Mouse (Mus musculus): ENCODE measurements around the gene Fam117a.
A peak's percentile ranks its signal among the peaks of the same experiment; 100 is the strongest.

The Fam117a gene

DNA sequence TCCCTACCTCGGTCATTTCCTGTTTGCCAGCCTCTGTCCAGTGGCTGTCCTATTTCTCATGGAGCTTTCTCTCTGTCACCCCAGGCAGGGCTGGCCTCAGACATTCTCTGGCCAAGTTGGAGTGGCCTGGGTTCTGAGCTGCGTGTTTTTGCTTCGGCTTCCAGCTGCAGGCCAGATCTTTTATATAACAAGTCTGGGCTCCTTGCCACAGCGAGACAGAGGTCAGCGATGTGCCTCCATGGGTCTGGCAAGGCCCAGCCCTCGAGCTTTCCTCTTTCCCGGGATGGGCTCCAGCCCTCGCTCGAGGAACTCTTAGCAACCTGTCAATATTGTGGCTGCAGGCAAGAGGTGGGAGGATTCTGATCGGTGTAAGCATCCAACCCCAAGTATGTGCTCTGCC lies 28.8 kb downstream of the Fam117a start:
- peak; percentile 33 to 52 for DNase-seq (ENCODE audit: low spot score in 2 of 2)

DNA sequence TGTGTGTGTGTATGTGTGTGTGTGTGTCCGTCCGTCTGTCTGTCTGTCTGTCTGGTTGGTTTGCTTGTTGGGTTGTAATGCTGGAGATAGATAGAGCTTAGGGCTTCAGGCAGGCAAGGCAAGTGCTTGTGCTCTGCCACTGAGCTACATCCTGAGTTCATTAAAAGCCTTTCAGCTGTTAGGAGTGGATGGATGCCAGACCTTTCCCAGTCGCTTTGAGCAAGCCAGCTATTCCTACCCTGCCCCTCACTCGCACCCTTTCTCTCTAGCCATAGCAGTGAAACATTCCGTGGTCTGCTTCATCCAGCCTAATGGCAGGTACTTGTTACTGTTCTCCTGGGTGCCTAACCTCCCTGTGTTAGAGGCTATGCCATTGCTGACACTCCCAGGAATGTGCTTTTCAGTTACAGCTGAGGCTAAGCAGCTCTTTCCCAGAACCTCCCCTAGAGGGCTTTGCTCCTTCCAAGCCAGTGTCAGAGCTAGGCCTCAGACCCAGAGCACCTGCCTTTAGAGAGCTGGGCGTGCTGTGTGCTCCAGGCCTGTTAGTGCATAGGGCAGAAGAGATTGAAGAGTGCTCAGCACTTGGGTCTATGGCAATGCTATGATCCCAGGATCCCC lies 29.6 kb downstream of the Fam117a start:
- DNase-seq (ENCODE audit: low spot score in 2 of 2): no peak

DNA sequence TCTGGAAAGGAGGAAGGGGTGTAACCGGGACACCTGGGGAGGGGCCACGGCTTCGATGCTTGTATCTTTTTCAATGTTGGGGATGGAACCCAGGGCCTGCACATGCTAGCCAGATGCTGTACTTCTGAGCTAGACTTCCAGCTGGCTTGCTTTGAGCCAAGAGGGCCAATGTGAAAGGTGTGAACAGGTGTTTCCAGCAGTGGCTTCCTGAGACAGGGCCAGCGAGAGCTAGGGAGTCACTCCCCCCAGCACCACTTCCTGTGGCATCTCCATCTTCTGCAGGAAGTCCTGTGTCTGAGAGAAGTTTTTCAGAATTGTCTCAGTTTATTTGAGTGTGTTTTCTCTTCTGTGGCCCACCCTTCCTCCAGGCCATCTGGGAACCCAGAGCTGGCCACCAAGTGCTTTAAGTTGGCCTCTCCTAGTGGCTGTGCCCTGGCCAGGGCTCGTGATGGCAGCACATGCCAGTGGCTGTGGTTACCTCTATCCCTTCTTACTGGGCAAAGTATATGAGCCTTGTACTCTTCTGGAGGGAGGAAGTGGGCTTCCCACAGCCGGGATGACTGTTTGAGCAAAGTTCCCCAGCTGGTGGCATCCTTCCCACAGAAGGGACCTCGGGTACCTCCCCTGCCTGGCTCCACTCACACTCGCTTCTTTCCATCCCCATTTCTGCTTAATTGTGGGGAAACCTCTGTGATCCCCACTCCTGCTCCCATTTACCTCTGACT lies 30.4 kb downstream of the Fam117a start:
- DNase-seq (ENCODE audit: low spot score in 2 of 2): no peak

DNA sequence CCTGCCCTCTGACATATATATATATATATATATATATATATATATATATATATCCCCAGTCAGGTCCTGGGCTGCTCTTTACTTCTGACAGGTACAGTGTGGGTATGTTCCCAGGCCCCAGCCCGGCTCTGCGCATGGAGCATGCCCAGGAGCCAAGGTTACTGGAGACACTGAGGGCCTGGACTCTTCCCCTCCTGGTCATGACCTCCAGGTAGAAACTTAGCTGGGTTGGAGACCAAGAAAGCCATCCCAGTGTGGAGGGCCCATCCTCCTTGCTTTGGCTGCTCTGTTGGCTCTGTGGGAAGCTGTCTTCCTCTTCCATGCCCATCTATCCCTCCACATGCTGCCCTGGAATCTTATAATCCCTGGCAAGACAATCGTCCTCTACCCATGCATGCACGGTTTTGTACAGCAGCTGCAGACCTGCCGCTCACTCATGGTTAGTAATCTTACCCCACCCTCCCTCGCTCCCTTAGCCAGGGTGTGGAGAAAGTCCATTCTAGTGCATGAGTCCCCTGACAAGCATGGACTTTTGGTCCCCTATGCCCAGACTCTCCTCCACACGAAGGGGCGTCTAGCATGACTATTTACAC lies 31.5 kb downstream of the Fam117a start:
- no peak for DNase-seq (ENCODE audit: low spot score in 2 of 2)

DNA sequence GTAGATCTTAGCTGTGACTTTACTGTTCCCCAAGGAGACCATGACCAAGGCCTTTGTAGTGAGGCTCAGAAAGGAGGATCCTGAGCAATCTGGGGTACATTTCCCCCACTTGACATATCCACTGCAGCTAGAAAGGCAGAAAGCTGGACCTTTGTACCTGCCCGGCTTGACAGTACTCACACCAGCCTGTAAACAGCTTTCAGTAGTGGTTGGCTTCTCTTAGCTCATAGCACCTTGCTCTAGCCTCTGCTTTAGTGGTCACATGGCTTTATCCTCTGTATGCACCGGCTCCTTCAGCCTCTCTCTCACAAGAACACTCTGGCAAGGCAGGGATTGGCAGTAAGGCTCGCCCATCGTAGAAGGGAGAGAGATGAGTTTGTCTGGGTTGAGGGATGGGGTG lies 32.1 kb downstream of the Fam117a start:
- DNase-seq (ENCODE audit: low spot score in 2 of 2): no peak

DNA sequence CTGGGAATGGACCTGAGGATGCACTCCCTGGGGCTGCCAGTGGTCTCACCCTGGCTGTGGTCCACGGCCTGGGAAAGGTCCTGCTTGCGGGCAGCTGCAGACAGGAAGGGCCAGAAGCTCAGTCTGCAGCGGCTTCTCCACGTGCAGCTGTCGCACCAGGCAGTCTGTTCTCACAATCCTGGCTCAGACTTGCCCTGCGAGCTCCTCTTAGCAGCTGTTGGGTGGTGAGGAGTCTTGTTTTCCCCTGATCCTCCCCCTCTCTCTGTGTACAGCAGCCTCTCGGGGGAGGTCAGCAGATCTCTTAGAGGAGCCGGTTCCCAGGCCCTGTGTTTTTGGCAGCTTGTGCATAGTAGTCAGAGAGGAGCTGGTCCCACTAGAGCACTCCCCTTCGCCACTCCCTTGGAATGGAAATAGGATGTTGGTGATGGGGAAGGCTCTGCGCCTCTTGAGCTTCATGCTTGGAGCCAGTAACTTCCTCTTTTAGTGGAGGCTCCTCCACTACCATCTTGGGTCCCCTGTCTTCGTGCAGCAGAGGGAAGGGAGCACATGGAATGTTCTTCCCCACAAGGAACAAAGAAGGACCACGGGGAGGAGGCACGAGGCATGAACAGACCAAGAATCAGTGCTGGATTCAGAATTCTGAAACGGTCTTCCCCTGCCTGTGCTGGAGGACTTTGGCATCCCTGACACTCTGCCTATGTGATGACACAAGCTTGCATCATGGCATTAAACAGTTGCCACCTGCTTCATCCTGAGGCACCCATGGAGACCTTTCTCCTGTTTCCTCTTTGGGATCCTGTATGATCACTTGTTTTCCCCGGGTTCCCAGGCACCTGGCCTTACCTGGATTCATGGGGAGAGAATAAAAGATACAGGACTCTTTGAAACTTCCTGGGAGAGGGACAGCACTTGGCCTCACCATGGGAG lies 33.4 kb downstream of the Fam117a start:
- DNase-seq (ENCODE audit: low spot score in 2 of 2): no peak

DNA sequence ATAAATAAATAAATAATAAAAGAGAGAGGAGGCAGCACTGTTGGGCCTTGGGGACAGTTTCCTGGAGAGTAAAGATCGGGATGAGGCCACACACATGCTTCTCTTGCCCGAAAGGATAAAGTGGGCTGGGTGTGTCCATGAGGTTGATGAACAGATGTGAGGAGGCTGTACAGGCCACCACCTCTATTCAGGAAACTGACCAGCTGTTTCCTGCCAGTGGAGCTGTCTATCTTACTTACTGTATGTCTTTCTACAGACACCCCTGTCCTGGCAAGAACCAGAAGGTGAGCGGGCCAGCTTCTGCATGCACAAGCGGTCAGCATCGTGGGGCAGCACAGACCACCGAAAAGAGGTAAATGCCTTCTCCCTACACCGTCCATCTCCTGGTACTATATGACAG lies 34.4 kb downstream of the Fam117a start:
- DNase-seq (ENCODE audit: low spot score in 2 of 2): no peak

DNA sequence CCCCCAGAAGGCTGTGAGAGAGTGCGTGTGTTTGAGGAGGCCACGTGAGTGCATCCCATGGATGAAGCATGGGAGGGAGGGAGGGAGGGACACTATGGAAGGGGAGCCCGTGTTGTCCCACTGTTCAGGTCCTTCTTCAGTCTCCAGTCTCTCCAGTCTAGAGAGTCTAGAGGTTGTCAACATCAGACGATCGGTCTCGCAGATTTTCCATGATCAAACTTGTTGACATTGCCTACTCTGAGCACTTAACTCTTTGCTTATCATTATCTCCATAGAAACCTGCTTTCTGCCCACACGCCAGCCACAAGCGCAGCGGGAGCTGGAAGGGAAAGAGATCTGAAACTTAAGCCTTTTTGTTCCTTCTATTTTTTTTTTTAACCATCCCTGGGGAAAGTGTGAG lies 42.1 kb downstream of the Fam117a start:
- no peak for DNase-seq (ENCODE audit: low spot score in 2 of 2)

DNA sequence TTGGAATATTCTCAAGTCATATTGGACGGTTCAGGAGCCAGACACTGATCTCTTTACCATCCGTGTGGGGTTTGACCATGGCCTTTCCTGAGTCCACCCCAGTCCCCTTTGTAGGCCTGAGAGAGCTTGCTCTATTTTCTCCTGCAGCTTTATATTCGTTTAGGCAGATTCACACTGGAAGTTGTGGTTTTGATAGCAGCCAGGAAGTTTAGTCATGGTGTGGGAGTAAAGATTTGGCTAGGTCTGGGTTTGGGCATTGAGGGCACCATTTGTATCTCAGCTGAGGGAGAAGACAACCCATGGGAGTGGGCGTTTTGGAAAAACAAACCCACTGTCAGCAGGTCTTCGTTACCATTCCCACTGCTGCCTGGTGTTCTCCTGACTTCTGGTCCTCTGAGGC lies 42.7 kb downstream of the Fam117a start:
- no peak for DNase-seq (ENCODE audit: low spot score in 2 of 2)

DNA sequence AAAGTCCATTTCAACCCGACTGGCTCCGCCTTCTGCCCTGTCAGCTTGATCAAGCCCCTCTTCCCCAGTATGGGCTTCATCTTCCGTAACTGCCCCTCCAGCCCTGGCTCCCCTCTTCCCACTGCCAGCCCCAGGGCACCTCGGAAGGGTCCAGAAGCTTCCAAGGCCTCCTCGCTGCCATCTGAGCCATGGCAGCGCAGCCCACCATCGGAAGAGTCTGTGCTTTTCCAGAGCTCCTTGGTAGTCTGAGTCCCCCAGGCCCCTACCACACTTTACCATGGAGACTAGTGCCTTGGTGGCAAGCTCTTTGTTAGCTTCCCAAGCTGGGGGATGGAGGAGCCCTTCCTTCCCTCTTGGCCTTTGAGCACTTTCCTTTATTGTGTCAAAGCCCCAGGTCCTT lies 43.9 kb downstream of the Fam117a start:
- no peak for DNase-seq (ENCODE audit: low spot score in 2 of 2)

DNA sequence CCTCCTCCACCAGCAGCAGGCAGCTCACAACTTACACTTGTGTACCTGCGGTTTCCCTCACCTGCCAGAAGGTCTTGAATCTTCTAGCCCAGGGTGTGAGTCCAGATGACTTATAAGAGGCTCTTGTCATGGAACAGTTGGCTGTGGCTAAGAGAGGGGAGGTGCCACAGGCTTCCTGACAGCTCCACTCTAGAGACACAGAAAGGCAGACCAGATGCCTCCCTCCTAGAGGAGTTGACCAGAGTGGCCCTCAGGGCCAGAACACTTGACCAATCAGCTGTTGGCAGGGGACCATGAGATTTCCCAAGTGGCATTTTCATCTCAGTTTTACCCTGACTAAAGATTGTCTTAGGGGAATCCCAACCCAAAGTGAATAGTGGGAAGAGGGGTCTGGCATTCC lies 44.3 kb downstream of the Fam117a start:
- no peak for DNase-seq (ENCODE audit: low spot score in 2 of 2)

DNA sequence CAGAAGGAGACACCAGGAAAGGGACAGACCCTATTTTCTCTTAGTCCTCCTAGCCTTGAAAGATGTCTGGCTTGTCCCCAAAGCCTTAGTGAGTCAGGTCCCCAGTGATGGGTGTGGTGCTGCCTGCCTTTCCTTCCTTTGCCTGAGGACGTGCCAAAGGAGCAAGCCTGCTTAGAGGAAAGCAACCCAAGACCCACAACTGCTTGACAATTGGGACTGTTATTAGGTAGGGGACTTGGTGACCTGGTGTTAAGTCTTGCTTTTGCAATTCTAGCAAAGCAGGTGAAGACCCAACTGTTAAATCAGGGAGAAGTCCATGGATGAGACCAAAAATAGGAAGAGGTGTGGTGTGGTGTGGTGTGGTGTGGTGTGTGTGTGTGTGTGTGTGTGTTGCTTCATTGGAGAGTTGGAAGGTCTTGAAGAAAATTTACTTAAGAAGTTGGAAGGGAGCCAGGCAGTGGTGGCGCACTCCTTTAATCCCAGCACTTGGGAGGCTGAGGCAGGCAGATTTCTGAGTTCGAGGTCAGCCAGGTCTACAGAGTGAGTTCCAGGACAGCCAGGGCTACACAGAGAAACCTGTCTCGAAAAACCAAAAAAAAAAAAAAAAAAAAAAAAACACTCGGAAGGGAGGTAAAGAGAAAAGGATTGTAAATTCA lies 46.6 kb downstream of the Fam117a start:
- DNase-seq (ENCODE audit: low spot score in 2 of 2): no peak

DNA sequence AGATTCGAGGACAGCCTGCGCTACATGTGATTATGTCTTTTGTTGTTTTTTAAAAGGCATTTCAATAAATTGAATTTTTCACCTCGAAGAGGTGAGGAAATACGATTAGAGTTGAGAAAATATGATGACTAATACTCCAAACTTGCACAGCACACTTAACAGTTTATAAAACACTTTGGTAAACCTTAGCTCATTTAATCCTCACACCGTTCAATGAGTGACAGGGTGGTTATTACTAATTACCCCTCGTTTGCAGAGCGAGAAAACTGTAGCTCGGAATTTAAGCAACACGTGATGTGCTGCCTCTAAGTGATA lies 47.1 kb downstream of the Fam117a start:
- DNase-seq (ENCODE audit: low spot score in 2 of 2): no peak

DNA sequence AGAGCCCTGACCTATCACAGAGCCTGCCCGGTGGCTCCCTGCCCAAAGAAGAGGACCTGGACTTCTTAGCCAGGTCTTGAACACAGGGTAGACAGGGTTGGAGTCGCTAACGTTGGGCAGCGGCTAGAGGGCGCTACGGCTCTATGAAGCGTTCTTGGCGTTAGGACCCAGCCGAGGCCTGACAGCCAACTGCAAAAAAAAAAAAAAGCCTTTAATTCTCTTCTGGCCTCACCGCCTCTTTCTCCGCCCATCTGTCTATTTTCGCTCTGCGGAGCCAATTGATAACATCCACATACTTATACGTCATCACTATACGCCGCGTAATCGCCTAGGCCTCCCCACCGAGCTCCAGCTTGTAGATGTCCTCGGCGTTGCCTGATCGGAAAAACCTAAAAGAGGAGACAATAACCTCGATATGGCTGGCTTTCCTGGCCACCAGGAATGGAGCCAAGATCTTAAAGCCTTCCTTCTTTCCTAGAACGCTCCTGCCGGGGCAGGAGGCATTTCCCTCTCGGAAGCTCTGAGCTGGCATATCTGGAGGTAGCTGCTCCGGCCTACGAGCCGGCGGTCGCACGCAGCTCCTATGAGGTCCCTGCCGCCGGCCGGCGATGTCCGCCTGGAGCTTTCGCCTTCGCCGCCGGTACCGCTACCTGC lies 47.6 kb downstream of the Fam117a start, which contains the start of gene Slc35b1:
TSS of gene Slc35b1 (plus strand) at position 374 of the 654 bp plus-strand sequence.
- peak; percentile 90 to 95 for DNase-seq (ENCODE audit: low spot score in 2 of 2)

DNA sequence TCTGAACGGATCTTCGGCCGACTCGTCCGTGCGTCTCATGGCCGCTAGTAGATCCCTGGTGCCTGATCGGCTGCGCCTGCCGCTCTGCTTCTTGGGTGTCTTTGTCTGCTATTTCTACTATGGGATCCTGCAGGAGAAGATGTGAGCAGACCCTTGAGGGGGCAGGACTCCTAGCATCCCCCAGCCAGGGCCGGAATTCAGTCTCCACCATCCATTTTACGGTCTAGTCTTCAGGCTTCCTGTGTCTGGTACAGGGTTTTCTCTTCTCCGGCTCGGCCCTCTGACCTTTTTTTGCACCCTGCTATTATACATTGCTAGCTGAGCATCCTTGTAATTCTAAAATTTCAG lies 48.1 kb downstream of the Fam117a start:
- DNase-seq (ENCODE audit: low spot score in 2 of 2): no peak

DNA sequence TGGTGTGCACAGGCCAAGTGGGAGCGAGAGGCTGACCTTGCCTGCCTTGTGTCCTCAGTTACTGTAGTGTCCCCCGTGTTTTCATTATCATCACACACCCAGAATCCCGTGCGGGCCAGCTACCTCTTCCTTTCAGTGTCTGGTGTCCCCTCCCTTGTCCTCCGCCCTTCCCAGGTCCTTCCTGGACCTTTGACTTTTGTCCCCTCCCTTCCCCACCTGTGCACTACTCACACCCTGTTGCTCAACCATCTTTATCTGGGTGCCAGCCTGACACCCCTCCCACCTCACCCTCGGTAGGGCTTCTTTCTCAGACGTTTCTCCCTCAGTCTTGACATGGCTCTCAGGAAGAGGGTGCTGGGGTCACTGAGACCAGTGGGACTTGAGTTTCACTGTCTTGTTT lies 50.5 kb downstream of the Fam117a start:
- DNase-seq (ENCODE audit: low spot score in 2 of 2): no peak

DNA sequence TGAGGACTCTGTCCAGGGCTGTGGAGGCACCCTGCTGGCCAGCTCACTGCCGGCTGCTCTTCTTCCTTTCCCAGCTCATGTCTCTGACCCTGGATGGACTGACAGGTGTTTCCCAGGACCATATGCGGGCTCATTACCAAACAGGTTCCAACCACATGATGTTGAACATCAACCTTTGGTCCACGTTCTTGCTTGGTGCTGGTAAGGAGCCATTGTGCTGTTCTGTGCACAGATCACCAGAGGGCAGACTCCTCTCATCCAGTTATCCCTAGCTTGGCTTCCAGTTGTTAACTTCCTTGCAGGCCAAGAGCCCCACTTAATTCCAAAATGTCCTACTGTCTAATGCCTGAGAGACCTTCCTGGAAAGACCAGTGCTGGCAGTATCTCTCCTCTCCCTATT lies 52.2 kb downstream of the Fam117a start:
- DNase-seq (ENCODE audit: low spot score in 2 of 2): no peak

DNA sequence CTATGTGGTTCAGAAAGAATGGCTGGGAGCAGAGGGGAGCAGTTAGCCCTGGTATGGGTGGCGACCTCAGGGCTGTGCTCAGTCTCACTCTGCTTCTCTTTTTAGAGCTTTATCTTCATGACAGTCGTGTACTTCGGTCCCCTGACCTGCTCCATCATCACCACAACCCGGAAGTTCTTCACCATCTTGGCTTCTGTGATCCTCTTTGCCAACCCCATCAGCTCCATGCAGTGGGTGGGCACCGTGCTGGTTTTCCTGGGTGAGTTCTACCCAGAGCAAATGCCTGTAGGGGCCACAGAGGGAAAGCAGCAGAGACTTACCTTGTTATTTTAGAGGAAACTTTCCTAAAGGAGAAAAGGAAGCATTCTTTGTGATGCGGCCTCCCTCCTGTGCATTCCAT lies 53.6 kb downstream of the Fam117a start:
- no peak for DNase-seq (ENCODE audit: low spot score in 2 of 2)

DNA sequence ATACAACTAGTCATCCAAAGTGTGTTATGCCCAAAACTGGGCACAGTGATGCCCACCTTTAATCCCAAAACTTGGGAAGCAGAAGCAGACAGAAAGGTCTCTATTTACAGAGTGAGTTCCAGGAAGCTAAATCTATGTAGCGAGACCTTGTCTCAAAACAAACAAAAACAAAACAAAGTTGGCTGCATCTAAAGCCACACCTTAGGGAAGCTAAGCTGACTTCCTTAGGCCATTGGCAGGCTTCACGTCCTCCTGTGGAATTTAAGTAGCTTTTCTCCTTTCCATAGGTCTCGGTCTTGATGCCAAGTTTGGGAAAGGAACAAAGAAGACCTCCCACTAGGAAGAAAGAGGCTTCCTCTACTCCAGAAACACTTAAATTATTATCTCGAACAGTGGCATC lies 54.4 kb downstream of the Fam117a start:
- no peak for DNase-seq (ENCODE audit: low spot score in 2 of 2)

DNA sequence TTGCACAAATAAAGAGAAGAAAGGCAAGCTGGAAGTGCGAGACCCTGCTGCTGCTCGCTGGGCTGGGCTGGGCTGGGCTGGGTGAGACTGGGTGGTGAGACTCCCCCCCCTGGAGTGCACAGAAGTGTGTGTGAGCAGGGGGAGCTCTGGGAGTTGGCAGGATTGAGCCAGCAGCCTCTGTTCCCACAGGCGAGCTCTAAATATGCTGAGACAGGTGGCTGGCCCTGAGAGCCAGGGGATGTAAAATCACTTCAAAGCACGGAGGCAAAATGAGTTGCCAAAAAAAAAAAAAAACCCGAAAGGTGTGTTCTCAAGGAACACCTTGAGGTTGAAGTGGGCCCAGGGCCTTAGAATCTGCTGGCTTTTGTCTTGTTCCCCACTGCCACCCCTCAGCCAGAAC lies 54.9 kb downstream of the Fam117a start:
- DNase-seq (ENCODE audit: low spot score in 2 of 2): no peak

DNA sequence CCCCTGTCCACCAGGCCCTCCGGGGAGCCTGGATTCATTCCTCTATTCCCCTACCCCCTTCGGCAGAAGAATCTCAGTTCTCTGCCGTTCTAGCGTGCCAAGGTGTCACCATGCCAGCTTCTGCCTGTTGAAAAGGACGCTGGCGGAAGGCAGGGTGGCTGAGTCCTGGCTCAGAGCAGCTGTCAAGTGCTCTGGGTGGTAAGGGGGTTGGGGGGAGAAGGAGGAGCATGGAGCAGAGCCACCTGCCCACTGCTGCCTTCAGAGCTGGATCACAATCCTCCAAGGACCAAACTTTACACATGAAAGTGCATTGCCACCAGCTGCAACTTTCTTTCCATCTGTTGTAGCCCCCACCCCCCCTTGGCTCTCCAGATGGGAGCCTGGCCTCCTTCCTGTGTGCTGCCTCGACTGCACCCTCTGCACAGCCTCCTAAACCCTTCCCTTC lies 55.4 kb downstream of the Fam117a start:
- peak; percentile 50 to 69 for DNase-seq (ENCODE audit: low spot score in 2 of 2)

All from frontal cortex, postnatal 14 days (tissue).